Comparison of ENCODE assay signal across 8 mouse cellular contexts in the genomic region with DNA sequence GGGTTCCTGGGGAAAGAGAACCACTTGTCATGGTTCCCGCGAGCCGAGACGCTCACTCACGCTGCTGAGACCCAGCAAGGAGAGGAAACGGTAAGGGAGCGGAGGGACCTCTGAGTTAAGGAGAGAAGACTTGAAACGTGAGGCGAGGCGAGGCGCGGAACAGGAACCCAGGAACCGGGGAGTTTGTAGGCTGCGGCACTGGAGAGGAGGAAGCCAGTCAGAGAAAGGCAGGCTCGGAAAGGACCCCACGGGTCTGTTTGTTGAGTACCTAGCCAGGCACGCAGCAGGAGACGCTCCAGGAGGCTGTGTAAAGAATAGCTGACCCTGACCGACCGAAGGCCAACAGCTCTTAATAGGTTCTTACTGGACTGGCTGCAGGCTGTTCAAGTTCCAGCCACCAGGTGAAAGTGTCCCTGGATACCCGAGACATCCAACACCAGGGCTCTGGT. TPM values are rescaled to one million over a fixed set of nuclear protein-coding genes. Genes with fewer than 3 reads are reported as not detected.
DNase-seq lines count a peak whose midpoint lies in the region; ATAC-seq lines count a peak whose summit lies in the region.

No protein-coding gene starts in this region.

- H3K4me2 ChIP-seq in heart, embryonic 16.5 days (ENCODE audit: low read depth, low read length), result peak overlapping the region; percentile 65
- peak overlapping the region; percentile 14; the same call in 1 of the 2 replicates for H3K4me2 ChIP-seq in midbrain, embryonic 13.5 days (replicated peaks)

- H3K36me3 ChIP-seq in heart, embryonic 16.5 days (ENCODE audit: control insufficient read depth, insufficient read depth), result no peaks in the 10 kb centered on the region
- no peaks in the 10 kb centered on the region for H3K36me3 ChIP-seq in midbrain, embryonic 13.5 days

- H3K27ac ChIP-seq in heart, embryonic 16.5 days (ENCODE audit: low read length), result no peak overlapping the region
- H3K27ac ChIP-seq in midbrain, embryonic 13.5 days, result no peak overlapping the region

- DNase-seq in urinary bladder, postnatal 14 days (ENCODE audit: low spot score), result peak; percentile 24
- no peak for DNase-seq in urinary bladder, adult 18-20 months (ENCODE audit: low spot score in 2 of 2)
- peak; percentile 57 to 76 for DNase-seq in kidney, postnatal 4 days
- DNase-seq in cerebellum, postnatal 4 days (ENCODE audit: low spot score in 2 of 2), result no peak
- no peak for DNase-seq in cerebellum, postnatal 10 days
- no peak for DNase-seq in cerebellum, adult 18-20 months

- 0 out of 2 replicates have a peak, but pooled peaks cover 5% of the 10 kb centered on the region for H3K4me1 ChIP-seq in heart, embryonic 16.5 days (ENCODE audit: control insufficient read depth, insufficient read depth, low read length)
- H3K4me1 ChIP-seq in midbrain, embryonic 13.5 days (replicated peaks), result 0 out of 2 replicates have a peak, but pooled peaks cover 8% of the 10 kb centered on the region

- peak overlapping the region; percentile 66 for H3K9ac ChIP-seq in heart, embryonic 16.5 days (ENCODE audit: low read length)
- no peak overlapping the region for H3K9ac ChIP-seq in midbrain, embryonic 13.5 days (replicated peaks)

- ATAC-seq in heart, embryonic 16.5 days (replicated peaks; ENCODE audit: extremely low read depth, insufficient read depth, low FRiP score), result no peak
- no peak for ATAC-seq in midbrain, embryonic 13.5 days

- WGBS in heart, embryonic 16.5 days, result 2% methylated on average over 21 of the region's 21 CpGs
- 7% methylated on average over 21 of the region's 21 CpGs for WGBS in midbrain, embryonic 13.5 days

- peaks cover 3% of the 10 kb centered on the region; the same call in 1 of the 2 replicates for H3K9me3 ChIP-seq in heart, embryonic 16.5 days (replicated peaks; ENCODE audit: control insufficient read depth, low read length)
- peaks cover 5% of the 10 kb centered on the region; the same call in 1 of the 2 replicates for H3K9me3 ChIP-seq in midbrain, embryonic 13.5 days

- peak overlapping the region; percentile 36 for H3K4me3 ChIP-seq in heart, embryonic 16.5 days (ENCODE audit: low read length)
- H3K4me3 ChIP-seq in midbrain, embryonic 13.5 days (replicated peaks), result no peak overlapping the region

- H3K27me3 ChIP-seq in heart, embryonic 16.5 days (ENCODE audit: control insufficient read depth, insufficient read depth, low read length), result no peaks in the 10 kb centered on the region
- H3K27me3 ChIP-seq in midbrain, embryonic 13.5 days, result peaks cover 17% of the 10 kb centered on the region

RNA-seq across cellular contexts. Expression of gene Ccdc162, which starts 31.9 kb away (rescaled TPM):
- 0.37 and 1.2 TPM in 2 replicates for polyA plus RNA-seq in heart, embryonic 16.5 days (2015; fragmentation: Nextera tagmentation; extraction: Ambion mirVana)
- 0.35 and 0.70 TPM in 2 replicates for polyA plus RNA-seq in midbrain, embryonic 13.5 days (2015; fragmentation: Nextera tagmentation; extraction: Ambion mirVana)

Comparison
In these comparisons a context has a peak if more than half of its experiments do, and no peak if none do; other contexts are left out.
1. DNase-seq: peak in urinary bladder, postnatal 14 days (single experiment) and kidney, postnatal 4 days (2 of 2); none in urinary bladder, adult 18-20 months (0 of 2), cerebellum, postnatal 4 days (0 of 2), cerebellum, postnatal 10 days (0 of 2) and cerebellum, adult 18-20 months (0 of 2).